Mouse (Mus musculus) bone marrow, adult 2 months (tissue): ENCODE results near the gene Dclk1. TPM values are rescaled to one million over a fixed set of nuclear protein-coding genes. Genes with fewer than 3 reads are reported as not detected.

Source experiments
- H3K27ac ChIP-seq: fragments of 200-500 bp; 2 replicates; pipeline ENCODE4 v1.5.1; 2012; ENCODE audit warnings: low read depth, mild to moderate bottlenecking, control low read depth, inconsistent platforms, low read length; ENCODE audit not compliant: control insufficient read depth, poor library complexity, insufficient read depth
- H3K4me1 ChIP-seq: fragments of 200-500 bp; 2 replicates; pipeline ENCODE4 v1.6.1; 2011; ENCODE audit warnings: low read length; ENCODE audit not compliant: control insufficient read depth, insufficient read depth
- H3K4me3 ChIP-seq: fragments of 200-500 bp; replicated peaks from 2 replicates; pipeline ENCODE3; 2011; ENCODE audit warnings: mild to moderate bottlenecking, low read depth, low read length, control low read depth; ENCODE audit not compliant: control insufficient read depth
- CTCF ChIP-seq: fragments of 200-500 bp; IDR thresholded peaks from 2 replicates; pipeline ENCODE4 v1.5.1; 2011; ENCODE audit warnings: low read length, control low read depth; ENCODE audit not compliant: control insufficient read depth, insufficient read depth
- POLR2A ChIP-seq: fragments of 200-500 bp; IDR thresholded peaks from 2 replicates; pipeline ENCODE4 v1.6.1; 2011; ENCODE audit warnings: low read depth, mild to moderate bottlenecking, control low read depth, low read length, borderline replicate concordance; ENCODE audit not compliant: control insufficient read depth
- WGBS: fragments of 180-500 bp; shearing (Covaris S2); methylation state at CpG from one replicate; pipeline ENCODE4 v1.1.7; 2018; 5-methylcytosine and 5-hydroxymethylcytosine counted together
- polyA plus RNA-seq: library from polyadenylated mRNA; stranded (reverse); fragments of >200 nt; gene quantifications from 2 replicates; pipeline ENCODE4 v1.2.4, GENCODE M21; 2011; ENCODE audit warnings: low replicate concordance; ENCODE audit not compliant: missing spikeins, insufficient read depth, insufficient read length

The Dclk1 gene
- polyA plus RNA-seq, 1 experiment, result 4.4 TPM

DNA sequence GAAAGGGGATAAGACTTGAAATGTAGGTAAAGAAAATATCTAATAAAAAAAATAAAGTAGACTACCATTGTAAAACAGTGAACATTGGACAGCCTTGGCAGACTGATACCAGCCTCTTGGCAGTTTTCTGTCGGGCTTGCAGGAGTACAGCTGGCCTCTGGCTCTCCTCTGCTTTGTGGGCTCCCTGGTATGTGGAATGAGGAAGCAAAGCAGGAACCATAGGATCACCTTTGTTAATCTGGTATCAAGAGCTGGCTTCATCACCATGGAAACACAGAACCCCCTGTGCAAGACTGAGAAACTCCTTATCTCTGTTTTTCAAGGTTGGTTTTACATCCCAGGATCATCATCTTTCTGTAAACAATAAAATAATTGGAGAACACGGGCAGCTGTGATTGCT is 29.9 kb upstream of the Dclk1 start:
- Histone ChIP-seq H3K27ac (no peak overlapping the region), H3K4me1 (no peaks in the 10 kb centered on the region; the same call in 1 of the 2 replicates), H3K4me3 (no peak overlapping the region)
- 25% methylated on average over 2 of the region's 2 CpGs for WGBS
- TF ChIP-seq CTCF, result no peak
- TF ChIP-seq POLR2A, result no peak

DNA sequence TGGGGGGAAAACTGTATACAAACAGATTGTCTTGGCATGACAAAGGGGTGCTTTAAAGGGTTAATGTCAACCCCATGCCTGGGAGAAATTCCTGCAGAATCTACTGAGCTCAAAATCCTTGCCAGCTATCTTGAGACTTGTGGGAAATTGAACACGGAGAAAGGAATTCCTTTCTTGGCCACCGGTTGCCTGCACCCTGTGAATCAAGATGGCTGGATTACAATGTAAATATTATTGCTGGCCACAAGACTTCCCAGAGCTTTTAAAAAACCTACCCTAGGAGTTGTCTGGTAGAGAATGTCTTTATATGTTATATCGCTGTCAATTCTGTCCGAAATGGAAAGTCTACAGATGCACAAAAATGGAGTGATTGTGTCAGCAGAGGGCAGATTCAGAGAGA is 28.4 kb upstream of the Dclk1 start:
- Histone ChIP-seq H3K4me3 (no peak overlapping the region), H3K27ac (no peak overlapping the region), H3K4me1 (no peaks in the 10 kb centered on the region; the same call in 1 of the 2 replicates)
- 79% methylated on average over 4 of the region's 4 CpGs for WGBS
- no peak for TF ChIP-seq CTCF

DNA sequence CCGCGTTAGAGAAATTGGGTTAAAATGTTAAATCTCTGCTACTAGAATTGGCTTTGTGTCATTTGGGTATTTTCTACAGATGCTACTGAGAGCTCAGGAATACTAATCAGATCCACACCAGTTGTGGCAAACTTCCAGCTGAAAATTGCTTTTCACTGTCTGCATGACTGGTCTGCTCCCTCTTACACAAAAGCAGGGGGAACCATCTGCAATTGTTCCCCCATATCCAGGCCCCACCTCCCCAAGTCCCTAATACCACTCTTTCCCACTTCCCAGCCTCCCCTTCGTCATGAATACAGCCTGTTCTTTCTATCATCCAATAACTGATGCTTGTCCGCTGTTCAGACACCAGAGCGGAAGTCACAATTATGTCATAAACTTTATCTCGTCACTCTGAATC is 27.8 kb upstream of the Dclk1 start:
- Histone ChIP-seq H3K4me3 (no peak overlapping the region), H3K27ac (no peak overlapping the region), H3K4me1 (no peaks in the 10 kb centered on the region)
- no peak for TF ChIP-seq POLR2A
- no peak for TF ChIP-seq CTCF
- WGBS, result 74% methylated on average over 6 of the region's 6 CpGs

DNA sequence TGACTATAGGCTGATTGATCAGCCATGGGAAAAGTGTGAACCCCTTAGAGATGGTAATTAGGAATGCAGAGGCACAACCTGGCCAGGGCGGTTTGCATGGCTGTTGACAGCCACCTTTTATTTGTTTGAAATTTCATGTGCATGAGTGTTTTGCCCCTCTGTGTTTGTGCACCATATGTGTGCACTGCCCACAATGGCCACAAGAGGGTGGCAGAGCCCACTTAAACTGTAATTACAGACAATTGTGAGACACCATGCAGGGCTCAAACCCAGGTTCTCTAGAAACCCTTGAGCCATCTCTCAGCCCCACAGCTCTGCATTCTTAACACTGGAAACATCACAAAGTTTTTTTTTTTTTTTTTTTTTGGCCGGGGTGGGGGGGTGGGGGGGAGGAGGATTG is 19.7 kb upstream of the Dclk1 start:
- Histone ChIP-seq H3K4me1 (no peaks in the 10 kb centered on the region), H3K4me3 (no peak overlapping the region), H3K27ac (no peak overlapping the region)
- TF ChIP-seq CTCF (no peak), POLR2A (no peak)
- 73% methylated on average over 2 of the region's 2 CpGs for WGBS

DNA sequence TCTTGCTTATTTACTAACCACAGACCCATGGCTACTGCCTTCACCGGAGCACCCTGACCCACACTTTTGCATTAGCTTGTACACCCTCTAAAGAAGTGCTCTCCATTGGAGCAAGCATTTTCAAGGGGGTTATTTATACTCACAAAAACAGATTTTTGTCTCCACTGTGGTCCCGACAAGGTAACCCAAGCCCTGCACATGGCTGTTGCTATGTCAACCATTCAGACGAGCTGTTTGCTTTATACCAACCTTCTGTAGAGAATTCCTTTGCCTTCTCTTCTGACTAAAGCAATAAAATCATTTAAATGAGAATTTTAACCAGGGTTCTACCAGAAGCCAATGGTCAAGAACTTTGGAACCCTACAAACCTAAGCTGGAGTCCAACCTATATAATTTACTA is 18.3 kb upstream of the Dclk1 start:
- 75% methylated on average over 3 of the region's 3 CpGs for WGBS
- no peak overlapping the region for H3K27ac ChIP-seq

DNA sequence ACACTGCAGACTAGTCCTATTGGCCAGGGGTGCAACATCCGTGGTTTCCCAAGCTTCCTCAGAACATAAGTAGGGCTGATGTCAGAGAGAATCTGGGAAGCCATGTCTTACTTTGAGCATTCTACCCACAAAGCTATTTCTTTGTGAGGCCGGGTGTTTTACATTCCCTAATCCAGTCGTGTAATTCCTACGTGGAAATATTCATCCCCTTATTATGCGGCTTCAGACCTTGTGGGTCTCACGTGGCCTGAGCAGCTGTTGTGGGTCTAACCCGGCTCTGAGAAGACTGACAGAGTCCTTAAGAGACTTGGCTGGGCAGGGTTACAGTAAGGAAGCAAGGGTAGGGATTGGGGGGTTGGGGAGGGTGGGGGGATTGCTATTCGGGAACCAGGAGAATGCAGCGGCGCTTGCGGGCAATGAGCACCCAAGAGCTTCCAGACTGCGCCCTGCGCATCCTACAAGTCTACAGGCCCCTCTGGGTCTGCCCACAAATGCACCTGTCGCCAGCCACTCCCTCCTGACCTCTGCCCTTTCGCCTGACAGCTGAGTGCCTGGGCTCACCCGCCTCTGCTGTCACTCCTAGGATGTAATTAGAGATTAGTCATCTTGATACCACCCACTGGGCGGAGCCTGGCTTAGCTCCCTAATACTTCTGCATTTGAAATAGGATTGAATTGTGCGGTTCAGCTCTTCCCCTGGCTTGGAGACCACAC is 15.5 kb upstream of the Dclk1 start:
- 37% methylated on average over 18 of the region's 18 CpGs for WGBS
- H3K27ac ChIP-seq, result no peak overlapping the region
- H3K4me1 ChIP-seq, result no peaks in the 10 kb centered on the region
- H3K4me3 ChIP-seq, result no peak overlapping the region
- no peak for TF ChIP-seq CTCF
- no peak for TF ChIP-seq POLR2A

More for the DNA sequence above, 18.3 kb upstream of the Dclk1 start:
- Histone ChIP-seq H3K4me3 (no peak overlapping the region), H3K4me1 (no peaks in the 10 kb centered on the region)
- TF ChIP-seq CTCF, result no peak
- TF ChIP-seq POLR2A, result no peak

DNA sequence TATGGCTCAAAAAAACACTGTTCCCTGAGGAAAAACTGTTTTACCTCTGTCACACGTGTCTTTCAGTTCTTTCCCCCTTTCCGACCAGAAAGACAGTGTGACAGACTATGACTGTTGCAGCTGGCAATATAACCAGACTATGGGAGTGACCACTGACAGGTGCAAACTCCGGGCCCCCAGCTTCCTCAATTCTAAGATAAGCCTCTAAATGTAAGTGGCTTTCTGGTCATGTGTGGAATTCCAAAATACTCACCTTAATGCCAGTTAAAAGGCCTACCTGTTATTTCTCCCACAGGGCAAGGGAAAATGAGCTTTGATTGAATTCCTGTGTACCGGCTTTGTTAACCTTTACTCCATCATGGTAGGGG is 15.0 kb upstream of the Dclk1 start:
- no peak overlapping the region for H3K4me3 ChIP-seq
- TF ChIP-seq CTCF, result no peak
- no peak for TF ChIP-seq POLR2A
- H3K27ac ChIP-seq, result no peak overlapping the region
- H3K4me1 ChIP-seq, result no peaks in the 10 kb centered on the region
- WGBS, result 17% methylated on average over 4 of the region's 4 CpGs

DNA sequence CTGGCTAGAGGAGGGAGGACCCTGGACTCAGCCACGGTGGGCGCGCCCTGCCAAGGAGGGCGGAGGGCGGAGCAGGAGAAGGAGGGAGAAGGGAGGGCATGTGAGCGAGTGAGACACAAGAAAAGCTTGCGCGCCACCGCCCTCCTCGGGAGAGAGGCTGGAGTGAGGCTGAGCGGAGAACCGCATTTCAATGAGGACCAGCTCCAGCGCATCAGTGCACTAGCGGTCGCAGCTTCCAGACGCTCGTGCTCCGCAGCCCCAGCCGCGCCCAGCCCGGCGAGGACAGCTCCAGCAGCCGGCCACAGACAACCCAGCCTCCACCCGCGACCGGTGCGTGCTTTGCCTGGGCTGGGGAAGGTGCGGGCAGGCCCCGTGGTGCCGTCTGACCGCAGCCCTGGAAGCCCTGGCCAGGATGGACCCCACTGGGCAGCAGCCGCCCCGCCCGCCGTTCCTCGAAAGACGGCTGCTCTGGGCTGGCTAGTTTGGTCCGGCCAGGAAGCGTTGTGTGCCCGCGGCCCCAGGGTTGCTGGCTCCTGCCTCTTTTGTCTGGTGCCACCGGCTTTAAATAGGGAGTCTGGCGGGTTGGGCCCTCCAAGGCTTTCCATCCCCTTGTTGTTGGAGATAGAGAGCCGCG is 375 bp downstream of the Dclk1 start:
- no peaks in the 10 kb centered on the region for H3K4me1 ChIP-seq
- no peak overlapping the region for H3K4me3 ChIP-seq
- no peak overlapping the region; the same call in 1 of the 2 replicates for H3K27ac ChIP-seq
- TF ChIP-seq POLR2A, result no peak
- TF ChIP-seq CTCF, result no peak
- WGBS, result 3% methylated on average over 43 of the region's 45 CpGs
